Mouse (Mus musculus) forebrain, embryonic 14.5 days (tissue): Measurements from ENCODE around the gene Slc22a14. TPM values are rescaled to one million over a fixed set of nuclear protein-coding genes. Genes with fewer than 3 reads are reported as not detected.

Experiments used
- ATAC-seq: fragments of 200-750 bp; cut with Nextera tagmentation; 2 replicates; pipeline ENCODE4 v1.8.0; 2017; ENCODE audit warnings: mild to moderate bottlenecking, moderate library complexity
- DNase-seq: peaks from one replicate; pipeline ENCODE4 v3.0.0-alpha.2; 2015; ENCODE audit warnings: low spot score
- H3K27ac ChIP-seq: fragments of 300-500 bp; sonication (generic); 2 replicates; pipeline ENCODE4 v1.5.1; 2014; ENCODE audit warnings: low read depth, mild to moderate bottlenecking, control low read depth, low read length, moderate library complexity
- H3K27me3 ChIP-seq: fragments of 300-500 bp; sonication (generic); replicated peaks from 2 replicates; pipeline ENCODE4 v1.6.1; 2014; ENCODE audit warnings: low read length, control low read depth, mixed read lengths; ENCODE audit not compliant: control insufficient read depth, insufficient read depth
- H3K36me3 ChIP-seq: fragments of 300-500 bp; sonication (generic); 2 replicates; pipeline ENCODE4 v1.6.1; 2014; ENCODE audit warnings: low read length, control low read depth; ENCODE audit not compliant: control insufficient read depth, insufficient read depth
- H3K4me1 ChIP-seq: fragments of 300-500 bp; sonication (generic); 2 replicates; pipeline ENCODE4 v1.6.1; 2014; ENCODE audit warnings: antibody characterized with exemption, low read length, control low read depth; ENCODE audit not compliant: control insufficient read depth, insufficient read depth
- H3K4me2 ChIP-seq: fragments of 300-500 bp; sonication (generic); 2 replicates; pipeline ENCODE4 v1.6.1; 2014; ENCODE audit warnings: mild to moderate bottlenecking, control low read depth, low read length
- H3K4me3 ChIP-seq: fragments of 300-500 bp; sonication (generic); 2 replicates; pipeline ENCODE4 v1.5.1; 2014; ENCODE audit warnings: low read depth, low read length, control low read depth
- H3K9ac ChIP-seq: fragments of 300-500 bp; sonication (generic); 2 replicates; pipeline ENCODE4 v1.6.1; 2014; ENCODE audit warnings: mild to moderate bottlenecking, low read length, control low read depth, moderate library complexity
- H3K9me3 ChIP-seq: fragments of 300-500 bp; sonication (generic); replicated peaks from 2 replicates; pipeline ENCODE4 v1.6.1; 2016; ENCODE audit warnings: low read length, control low read depth, mixed read lengths; ENCODE audit not compliant: control insufficient read depth
- WGBS: fragments of 180-500 bp; shearing (Covaris S2); extraction: QIAGEN DNeasy Blood & Tissue Kit; methylation state at CpG from one replicate; pipeline ENCODE4 v1.1.7; 2014; 5-methylcytosine and 5-hydroxymethylcytosine counted together
- polyA plus RNA-seq: library from polyadenylated mRNA; unstranded; fragments of >200 nt; fragmentation: Nextera tagmentation; extraction: Ambion mirVana; gene quantifications from 2 replicates; pipeline ENCODE4 v1.2.1, GENCODE M21; 2014

The Slc22a14 gene
- polyA plus RNA-seq, 1 experiment from 2014 or later, result not detected

DNA sequence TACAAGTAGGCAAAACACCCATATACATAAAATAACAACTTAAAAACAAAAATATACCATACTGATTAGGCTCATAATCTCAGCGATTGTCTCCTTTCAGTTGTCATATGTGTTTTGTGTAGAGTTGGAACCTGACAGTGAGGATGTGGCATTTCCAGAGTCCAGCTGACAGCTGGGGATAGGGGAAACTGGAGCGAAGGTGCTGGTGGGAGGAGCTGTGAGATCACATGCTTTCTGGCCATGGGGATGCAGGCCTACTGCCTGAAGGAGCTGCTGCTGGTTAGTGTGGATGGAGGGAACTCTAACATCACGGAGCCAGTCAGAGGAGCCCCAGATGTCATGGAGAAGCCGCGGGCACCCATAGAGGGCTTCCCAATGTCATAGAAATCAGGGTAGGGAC, 159.6 kb downstream of the Slc22a14 start:
- WGBS, result 92% methylated on average over 5 of the region's 5 CpGs
- H3K9me3 ChIP-seq, result no peaks in the 10 kb centered on the region
- ATAC-seq (no peak), DNase-seq (no peak)
- H3K36me3 ChIP-seq, result no peaks in the 10 kb centered on the region
- H3K4me3 ChIP-seq, result no peak overlapping the region
- no peak overlapping the region for H3K27ac ChIP-seq
- no peaks in the 10 kb centered on the region for H3K27me3 ChIP-seq
- H3K4me1 ChIP-seq, result no peaks in the 10 kb centered on the region
- H3K9ac ChIP-seq, result no peak overlapping the region
- H3K4me2 ChIP-seq, result no peak overlapping the region

DNA sequence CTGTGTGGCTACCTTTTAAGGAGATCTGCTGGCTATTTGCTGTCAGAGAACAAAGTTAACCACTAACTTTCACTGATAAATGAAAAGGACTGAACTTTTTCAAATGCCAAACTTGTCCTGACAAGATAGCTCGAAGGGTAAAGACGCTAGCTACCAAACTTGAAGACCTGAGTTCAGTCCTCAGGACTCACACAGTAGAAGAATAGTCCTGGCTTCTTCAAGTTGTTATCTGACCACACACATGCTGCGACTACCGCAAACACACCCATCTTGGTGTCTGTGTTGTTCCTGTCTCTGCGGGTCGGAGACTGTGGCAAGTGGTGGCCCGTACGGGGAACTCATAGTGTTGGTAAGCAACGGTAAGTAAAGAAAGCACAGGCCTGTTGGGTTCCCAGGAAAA, 161.7 kb downstream of the Slc22a14 start:
- Histone ChIP-seq H3K4me2 (no peak overlapping the region), H3K9me3 (no peaks in the 10 kb centered on the region), H3K9ac (no peak overlapping the region), H3K4me3 (no peak overlapping the region), H3K4me1 (no peaks in the 10 kb centered on the region), H3K27me3 (no peaks in the 10 kb centered on the region), H3K36me3 (no peaks in the 10 kb centered on the region), H3K27ac (no peak overlapping the region)
- WGBS, result 94% methylated on average over 9 of the region's 9 CpGs
- ATAC-seq (no peak), DNase-seq (no peak)

DNA sequence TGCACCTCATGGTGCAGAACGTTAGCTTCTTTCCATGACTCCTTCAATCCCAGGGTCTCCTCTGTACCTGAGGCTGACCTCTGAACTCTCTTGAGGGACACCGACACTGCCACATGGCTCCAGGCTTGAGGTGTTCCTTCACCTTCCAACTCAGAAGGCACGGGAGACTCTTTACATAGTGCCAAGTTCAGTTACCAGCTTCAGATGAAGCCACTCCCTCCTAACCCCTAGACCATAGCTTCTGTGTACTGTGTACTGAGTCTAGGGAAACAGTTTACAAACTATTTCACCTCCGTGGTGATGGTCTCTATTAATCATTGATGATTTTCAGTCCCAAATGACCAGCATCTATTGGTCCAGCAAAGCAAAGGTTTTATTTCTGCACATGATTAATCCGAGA, 163.7 kb downstream of the Slc22a14 start:
- Histone ChIP-seq H3K4me3 (no peak overlapping the region), H3K27ac (no peak overlapping the region), H3K36me3 (no peaks in the 10 kb centered on the region), H3K4me2 (no peak overlapping the region), H3K9ac (no peak overlapping the region), H3K27me3 (no peaks in the 10 kb centered on the region), H3K9me3 (no peaks in the 10 kb centered on the region), H3K4me1 (no peaks in the 10 kb centered on the region)
- ATAC-seq (no peak), DNase-seq (no peak)
- WGBS, result 87% methylated on average over 5 of the region's 5 CpGs

DNA sequence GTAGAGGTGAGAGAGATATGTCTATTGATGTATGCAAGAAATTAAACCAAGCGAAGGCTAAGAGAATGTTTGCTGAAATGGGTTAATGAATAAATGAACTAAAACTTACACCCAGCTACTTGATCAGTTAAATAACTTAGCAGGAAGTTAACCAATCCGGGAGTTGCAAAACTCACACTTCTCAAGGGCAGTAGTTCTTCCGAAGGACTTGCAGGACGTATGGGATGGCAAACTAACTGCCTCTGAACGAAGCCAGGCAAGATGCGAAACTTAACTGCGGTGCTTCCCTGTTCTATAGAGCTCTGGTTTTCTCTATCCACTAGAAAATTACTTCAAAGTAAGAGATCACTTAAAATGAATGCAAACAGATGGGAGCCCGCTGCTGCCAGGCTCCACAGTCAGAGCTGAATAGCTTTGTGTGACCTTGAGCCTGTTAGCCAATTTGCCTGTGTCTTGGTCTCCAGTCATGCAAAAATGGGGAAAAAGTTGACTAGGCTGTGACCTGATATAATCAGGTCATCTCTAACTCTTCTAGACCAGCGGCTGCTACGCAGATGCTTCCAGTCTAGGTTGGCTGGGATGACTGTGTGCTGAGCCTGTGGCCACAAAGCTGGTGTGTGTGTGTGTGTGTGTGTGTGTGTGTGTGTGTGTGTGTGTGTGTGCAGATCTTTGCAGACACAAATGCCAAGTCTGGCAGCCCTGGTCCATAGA, 166.0 kb downstream of the Slc22a14 start:
- no peak overlapping the region for H3K27ac ChIP-seq
- no peak overlapping the region for H3K4me2 ChIP-seq
- H3K9me3 ChIP-seq, result no peaks in the 10 kb centered on the region
- H3K36me3 ChIP-seq, result no peaks in the 10 kb centered on the region
- no peaks in the 10 kb centered on the region for H3K4me1 ChIP-seq
- DNase-seq, result peak; percentile 27
- WGBS, result 83% methylated on average over 10 of the region's 10 CpGs
- ATAC-seq, result no peak
- no peak overlapping the region for H3K4me3 ChIP-seq
- no peak overlapping the region for H3K9ac ChIP-seq
- H3K27me3 ChIP-seq, result no peaks in the 10 kb centered on the region

DNA sequence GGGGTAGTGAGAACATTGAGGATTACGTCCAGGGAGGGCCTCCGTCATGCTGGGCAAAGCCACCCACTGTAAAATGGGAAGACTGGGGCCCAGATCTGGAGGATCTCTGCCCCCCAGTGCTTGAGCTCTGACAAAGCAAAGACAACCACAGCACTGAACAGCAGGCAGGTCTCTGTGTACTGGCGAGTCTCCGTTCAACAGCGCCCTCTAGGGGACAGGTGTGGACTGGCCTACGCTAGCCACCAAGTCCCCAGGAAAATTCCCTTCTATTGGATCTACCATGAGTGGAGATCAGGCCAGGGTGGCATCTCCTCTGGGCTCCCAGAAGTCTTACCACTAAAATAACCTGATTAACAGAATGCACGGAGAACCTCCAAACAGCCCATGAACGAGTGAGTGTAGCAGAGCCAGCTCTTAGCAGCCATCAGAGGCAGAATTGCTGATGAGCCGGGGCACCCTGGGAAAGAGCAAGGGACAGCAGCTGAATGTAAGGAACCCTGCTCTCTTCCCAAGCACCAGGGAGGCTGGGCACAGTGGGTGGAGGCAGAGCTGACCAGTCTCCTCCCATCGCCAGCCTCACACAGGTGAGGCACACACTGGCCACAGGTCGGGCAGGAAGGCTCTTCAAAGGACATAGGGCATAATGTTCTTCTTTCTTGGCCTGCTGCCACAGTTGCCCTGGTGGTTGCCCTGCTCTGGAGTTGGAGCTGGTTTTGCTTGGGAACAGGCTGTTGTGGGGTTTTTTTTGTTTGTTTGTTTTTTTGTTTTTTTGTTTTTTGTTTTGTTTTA, 173.0 kb downstream of the Slc22a14 start:
- no peak overlapping the region for H3K27ac ChIP-seq
- H3K4me1 ChIP-seq, result no peaks in the 10 kb centered on the region
- H3K36me3 ChIP-seq, result no peaks in the 10 kb centered on the region
- peak; percentile 23 for DNase-seq
- no peak for ATAC-seq
- no peak overlapping the region for H3K4me2 ChIP-seq
- H3K27me3 ChIP-seq, result no peaks in the 10 kb centered on the region
- no peak overlapping the region for H3K4me3 ChIP-seq
- WGBS, result 30% methylated on average over 11 of the region's 11 CpGs
- no peaks in the 10 kb centered on the region for H3K9me3 ChIP-seq
- no peak overlapping the region for H3K9ac ChIP-seq

DNA sequence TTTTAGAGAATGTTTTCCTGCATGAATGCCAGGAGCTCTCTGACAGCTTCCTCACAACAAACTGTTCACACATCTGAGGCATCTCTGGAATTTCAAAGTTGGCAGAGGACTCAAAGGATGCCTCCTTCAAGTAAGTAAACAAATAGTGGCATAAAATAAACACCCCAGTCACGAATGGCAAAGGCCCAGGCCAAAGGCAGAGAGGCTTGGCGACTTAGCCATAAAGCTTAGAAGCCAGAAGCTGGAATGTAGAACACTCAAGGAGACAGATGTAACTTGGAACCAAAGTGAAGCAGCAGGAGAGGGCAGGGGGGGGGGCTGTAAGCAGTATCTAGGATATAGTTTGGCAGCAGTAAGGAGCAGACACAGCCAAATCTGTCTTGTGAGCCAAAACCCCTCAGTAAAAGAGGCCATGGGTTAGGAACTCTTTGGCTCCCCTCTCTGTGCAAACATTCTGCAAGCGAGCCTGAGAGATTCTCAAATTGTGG, 184.1 kb downstream of the Slc22a14 start:
- Histone ChIP-seq H3K9ac (no peak overlapping the region), H3K4me3 (no peak overlapping the region), H3K27me3 (no peaks in the 10 kb centered on the region), H3K27ac (no peak overlapping the region), H3K9me3 (no peaks in the 10 kb centered on the region), H3K4me1 (no peaks in the 10 kb centered on the region), H3K4me2 (no peak overlapping the region), H3K36me3 (no peaks in the 10 kb centered on the region)
- DNase-seq, result peak; percentile 57
- 56% methylated on average over 3 of the region's 3 CpGs for WGBS
- no peak for ATAC-seq

DNA sequence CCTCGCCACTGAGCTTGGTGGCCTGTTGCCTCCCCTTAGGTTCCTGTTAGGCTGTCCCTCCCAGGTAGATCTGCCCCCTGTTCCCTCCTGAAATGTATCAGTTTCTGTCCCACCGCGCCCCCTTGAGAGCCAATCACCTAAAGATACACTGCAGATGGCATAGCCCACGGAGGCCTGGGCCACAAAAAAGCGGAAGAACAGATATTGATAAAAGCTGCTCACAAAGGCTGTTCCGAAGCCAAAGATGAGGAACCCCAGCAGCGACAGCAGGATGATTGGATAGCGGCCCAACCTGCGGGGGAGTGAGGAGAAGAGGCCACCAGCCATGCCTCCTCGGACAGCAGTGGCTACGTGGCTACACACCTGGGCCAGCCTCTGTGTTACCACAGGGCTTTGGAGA, 186.1 kb downstream of the Slc22a14 start:
- H3K9me3 ChIP-seq, result no peaks in the 10 kb centered on the region
- ATAC-seq (no peak), DNase-seq (no peak)
- WGBS, result 95% methylated on average over 11 of the region's 11 CpGs
- no peak overlapping the region for H3K4me2 ChIP-seq
- H3K4me3 ChIP-seq, result no peak overlapping the region
- no peak overlapping the region for H3K9ac ChIP-seq
- H3K27me3 ChIP-seq, result no peaks in the 10 kb centered on the region
- no peaks in the 10 kb centered on the region for H3K36me3 ChIP-seq
- H3K27ac ChIP-seq, result no peak overlapping the region
- H3K4me1 ChIP-seq, result no peaks in the 10 kb centered on the region

GRCm38 (mm10) chr9:119167608-119168007, 197.7 kb downstream of the Slc22a14 start:
- H3K9me3 ChIP-seq, result no peaks in the 10 kb centered on the region
- WGBS, result 94% methylated on average over 2 of the region's 2 CpGs
- no peak for ATAC-seq
- no peaks in the 10 kb centered on the region for H3K4me1 ChIP-seq
- H3K4me2 ChIP-seq, result no peak overlapping the region
- no peak overlapping the region for H3K9ac ChIP-seq
- H3K4me3 ChIP-seq, result no peak overlapping the region
- no peaks in the 10 kb centered on the region for H3K27me3 ChIP-seq
- H3K27ac ChIP-seq, result no peak overlapping the region
- no peaks in the 10 kb centered on the region for H3K36me3 ChIP-seq
- no peak for DNase-seq

DNA sequence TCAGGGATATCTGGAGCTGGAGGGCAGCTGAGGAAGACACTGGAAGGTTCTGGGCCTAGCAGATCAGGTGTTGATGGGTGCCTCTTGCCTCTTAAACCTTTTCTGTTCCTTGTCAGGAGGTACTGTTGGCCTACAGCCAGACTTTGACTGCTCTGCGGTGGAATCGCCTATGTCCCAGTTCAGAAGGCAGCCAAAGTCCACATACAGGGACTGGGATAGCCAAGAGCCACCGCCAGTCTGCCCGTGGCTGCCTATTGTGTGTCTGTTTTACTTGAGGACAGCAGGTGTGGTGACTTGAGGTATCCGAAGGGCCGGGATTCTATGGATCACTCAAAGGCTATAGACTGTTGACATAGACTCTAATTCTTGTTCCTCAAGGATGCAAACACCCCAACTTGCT, 199.8 kb downstream of the Slc22a14 start:
- ATAC-seq, result no peak
- H3K4me1 ChIP-seq, result no peaks in the 10 kb centered on the region
- no peak overlapping the region for H3K9ac ChIP-seq
- no peak overlapping the region for H3K27ac ChIP-seq
- no peaks in the 10 kb centered on the region for H3K27me3 ChIP-seq
- H3K4me2 ChIP-seq, result no peak overlapping the region
- WGBS, result 91% methylated on average over 6 of the region's 6 CpGs
- H3K9me3 ChIP-seq, result no peaks in the 10 kb centered on the region
- no peaks in the 10 kb centered on the region for H3K36me3 ChIP-seq
- no peak overlapping the region for H3K4me3 ChIP-seq
- no peak for DNase-seq
